Mouse (Mus musculus) E14TG2a.4 (cell line): ENCODE measurements around the gene Ppp1r16b.

ENCODE experiments used
- CTCF ChIP-seq: conservative IDR thresholded peaks from 2 replicates; pipeline ENCODE4 v1.5.1; 2014; ENCODE audit warnings: low read length
- NANOG ChIP-seq: IDR thresholded peaks from 2 replicates; pipeline ENCODE4 v1.6.1; 2014; ENCODE audit warnings: borderline replicate concordance, low read length, mixed read lengths
- POU5F1 ChIP-seq: IDR thresholded peaks from 2 replicates; pipeline ENCODE4 v1.6.1; 2014; ENCODE audit warnings: low read length, borderline replicate concordance

DNA sequence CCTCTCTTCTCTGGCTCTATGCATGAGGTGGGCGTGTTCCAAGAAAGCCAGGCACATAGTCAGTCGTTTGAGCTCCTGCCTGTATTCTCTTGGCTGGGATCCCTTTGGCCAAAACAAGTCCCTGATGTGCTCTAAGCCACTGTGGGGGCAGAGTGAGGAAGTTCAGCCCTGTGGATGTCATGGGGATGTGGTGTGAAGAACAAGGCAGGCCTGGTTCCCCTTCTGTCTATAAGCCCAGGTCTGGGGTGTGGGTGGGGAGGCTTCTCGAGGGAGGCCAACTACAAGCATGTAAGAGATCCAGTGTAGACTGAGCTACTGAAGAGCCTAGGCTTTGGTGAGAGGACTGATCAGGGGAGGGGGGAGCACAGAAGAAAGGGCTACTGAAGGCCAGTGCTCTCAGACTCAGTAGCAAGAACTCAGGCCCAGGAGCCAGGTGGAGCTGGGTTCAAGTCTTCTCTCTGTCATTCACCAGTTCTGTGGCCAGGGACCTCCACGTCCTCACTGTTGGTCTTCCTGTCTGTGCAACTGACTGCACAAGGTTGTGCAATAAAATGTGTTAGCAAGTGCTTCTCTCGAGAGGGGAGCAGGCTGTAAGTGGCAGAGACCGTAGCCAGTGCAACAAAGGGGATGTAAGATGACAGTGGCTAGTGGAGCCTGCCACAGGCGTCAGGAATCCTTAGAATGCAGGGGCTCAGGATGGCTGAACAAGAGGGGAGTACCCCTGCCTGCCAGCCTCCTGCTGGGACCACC lies 13.9 kb upstream of the Ppp1r16b start:
- TF ChIP-seq CTCF (no peak), NANOG (no peak), POU5F1 (no peak)
